Comparison of ENCODE assay signal across 8 mouse cellular contexts in genomic region chr1:184999780-185000599, GRCm38 (mm10). TPM values are rescaled to one million over a fixed set of nuclear protein-coding genes. Genes with fewer than 3 reads are reported as not detected.
DNase-seq lines count a peak whose midpoint lies in the region; ATAC-seq lines count a peak whose summit lies in the region.

No protein-coding gene starts in this region.

- peak overlapping the region; percentile 82 for H3K4me2 ChIP-seq in intestine, embryonic 15.5 days (replicated peaks)
- peak overlapping the region; percentile 69 for H3K4me2 ChIP-seq in limb, embryonic 12.5 days
- peak overlapping the region; percentile 78 for H3K4me2 ChIP-seq in neural tube, embryonic 11.5 days (ENCODE audit: low read depth)

- H3K27ac ChIP-seq in intestine, embryonic 15.5 days: no peak overlapping the region
- H3K27ac ChIP-seq in limb, embryonic 12.5 days: no peak overlapping the region
- peak overlapping the region; percentile 54 for H3K27ac ChIP-seq in neural tube, embryonic 11.5 days (ENCODE audit: low read depth, low read length)

- peak; percentile 78 for ATAC-seq in intestine, embryonic 15.5 days
- peak; percentile 72 for ATAC-seq in limb, embryonic 12.5 days (ENCODE audit: insufficient number of reproducible peaks, insufficient read depth, low FRiP score, low TSS enrichment, low read depth)
- peak; percentile 83 for ATAC-seq in neural tube, embryonic 11.5 days (ENCODE audit: insufficient read depth, low FRiP score, low TSS enrichment)

- peak overlapping the region; percentile 79 for H3K9ac ChIP-seq in intestine, embryonic 15.5 days
- peak overlapping the region; percentile 93 for H3K9ac ChIP-seq in limb, embryonic 12.5 days (replicated peaks)
- peak overlapping the region; percentile 95 for H3K9ac ChIP-seq in neural tube, embryonic 11.5 days (ENCODE audit: low read length)

- peak overlapping the region; percentile 86 for H3K4me3 ChIP-seq in intestine, embryonic 15.5 days (replicated peaks)
- peak overlapping the region; percentile 84 for H3K4me3 ChIP-seq in limb, embryonic 12.5 days (replicated peaks)
- peak overlapping the region; percentile 85 for H3K4me3 ChIP-seq in neural tube, embryonic 11.5 days (ENCODE audit: low read depth, low read length)

- peaks cover 7% of the 10 kb centered on the region for H3K4me1 ChIP-seq in intestine, embryonic 15.5 days (replicated peaks)
- peaks cover 14% of the 10 kb centered on the region for H3K4me1 ChIP-seq in limb, embryonic 12.5 days (replicated peaks)
- H3K4me1 ChIP-seq in neural tube, embryonic 11.5 days (ENCODE audit: control insufficient read depth, insufficient read depth, low read length): peaks cover 10% of the 10 kb centered on the region

- DNase-seq in adrenal gland, postnatal 36 days: peak; percentile 38 to 49
- peak; percentile 78 to 82 for DNase-seq in cerebellum, postnatal 25 days
- peak; percentile 62 to 70 for DNase-seq in frontal cortex, postnatal 36 days (ENCODE audit: low spot score in 2 of 2)
- DNase-seq in neural tube, embryonic 11.5 days (ENCODE audit: low spot score): peak; percentile 77
- DNase-seq in urinary bladder, postnatal 25 days (ENCODE audit: low spot score): peak; percentile 22
- no peak for DNase-seq in adipocyte (ENCODE audit: low spot score)

- no peaks in the 10 kb centered on the region for H3K36me3 ChIP-seq in intestine, embryonic 15.5 days
- no peaks in the 10 kb centered on the region for H3K36me3 ChIP-seq in limb, embryonic 12.5 days
- no peaks in the 10 kb centered on the region for H3K36me3 ChIP-seq in neural tube, embryonic 11.5 days (ENCODE audit: control insufficient read depth, insufficient read depth, low read length)

- no peaks in the 10 kb centered on the region for H3K9me3 ChIP-seq in intestine, embryonic 15.5 days
- no peaks in the 10 kb centered on the region for H3K9me3 ChIP-seq in limb, embryonic 12.5 days
- no peaks in the 10 kb centered on the region for H3K9me3 ChIP-seq in neural tube, embryonic 11.5 days (ENCODE audit: control insufficient read depth, low read length)

- H3K27me3 ChIP-seq in intestine, embryonic 15.5 days (replicated peaks): no peaks in the 10 kb centered on the region
- H3K27me3 ChIP-seq in limb, embryonic 12.5 days: peaks cover 5% of the 10 kb centered on the region; the same call in 1 of the 2 replicates
- H3K27me3 ChIP-seq in neural tube, embryonic 11.5 days (ENCODE audit: control insufficient read depth, insufficient read depth, low read length): no peaks in the 10 kb centered on the region

- 2% methylated on average over 28 of the region's 65 CpGs for WGBS in intestine, embryonic 15.5 days
- 3% methylated on average over 23 of the region's 65 CpGs for WGBS in limb, embryonic 12.5 days
- WGBS in neural tube, embryonic 11.5 days: 3% methylated on average over 26 of the region's 65 CpGs

RNA-seq across cellular contexts. Expression of gene Mark1, which starts 0.6 kb away (rescaled TPM):
- total RNA-seq in adrenal gland, postnatal 36 days (2021): 1 to 10 TPM; 7.0 to 8.4 TPM
- 2.7 and 2.8 TPM in 2 replicates for polyA plus RNA-seq in intestine, embryonic 15.5 days (2015; fragmentation: Nextera tagmentation; extraction: Ambion mirVana)
- 3.8 TPM in 2 replicates for polyA plus RNA-seq in limb, embryonic 12.5 days (2016; fragmentation: Nextera tagmentation; extraction: Ambion mirVana)
- polyA plus RNA-seq in neural tube, embryonic 11.5 days (2014; fragmentation: Nextera tagmentation; extraction: Ambion mirVana): 5.6 and 7.1 TPM in 2 replicates
